Mouse (Mus musculus) neutrophil, adult 59 days (primary cell): ENCODE data around the gene Dcdc2b. TPM values are rescaled to one million over a fixed set of nuclear protein-coding genes. Genes with fewer than 3 reads are reported as not detected.

Source experiments
- total RNA-seq, 2 experiments: library from RNA; stranded (reverse); gene quantifications; 1 replicate in 1 of 2; 2 replicates in 1 of 2; pipeline ENCODE4 v1.2.4; 2023

The Dcdc2b gene
- total RNA-seq: under 1 TPM in 1 of 2 experiments, not detected in 1; 0.93 TPM

GRCm38 (mm10) chr4:129614093-129614492 is at the start of gene Dcdc2b:
Dcdc2b (minus strand) TSS chr4:129614257.

GRCm38 (mm10) chr4:129640638-129641467 is 26.8 kb upstream of the Dcdc2b start, which contains the start of gene Txlna:
Txlna (minus strand) TSS chr4:129641065.

GRCm38 (mm10) chr4:129623681-129624091 is 9.6 kb upstream of the Dcdc2b start, which contains the start of gene Ccdc28b:
Ccdc28b (minus strand) TSS chr4:129623947.

GRCm38 (mm10) chr4:129618786-129619691 is 5.0 kb upstream of the Dcdc2b start, which contains the start of gene Iqcc:
Iqcc (minus strand) TSS chr4:129619099.

GRCm38 (mm10) chr4:129600233-129601158 is 13.6 kb downstream of the Dcdc2b start, which contains the start of the genes Eif3i and Tmem234:
Eif3i (minus strand) TSS chr4:129600648.
Tmem234 (plus strand) TSS chr4:129600668.

GRCm38 (mm10) chr4:129578466-129578865 is 35.6 kb downstream of the Dcdc2b start, which contains the start of gene Fam167b:
Fam167b (minus strand) TSS chr4:129578549.

GRCm38 (mm10) chr4:129573430-129573829 is 40.6 kb downstream of the Dcdc2b start, which contains the start of gene Lck:
Lck (minus strand) TSS chr4:129573641.

Other genes starting within 250 kb of the Dcdc2b start
- gene Zbtb8a, start 236.1 kb downstream of the Dcdc2b start, total RNA-seq: 1 to 10 TPM in 1 of 2 experiments, under 1 TPM in 1; 0.73 to 1.4 TPM
- gene Zbtb8b, start 173.4 kb downstream of the Dcdc2b start, total RNA-seq: not detected
- gene Bsdc1, start 152.7 kb downstream of the Dcdc2b start, total RNA-seq: 10 to 100 TPM; 88.5 to 95.7 TPM
- gene Tssk3, start 123.2 kb downstream of the Dcdc2b start, total RNA-seq: not detected
- gene Fam229a, start 123.1 kb downstream of the Dcdc2b start, total RNA-seq: under 1 TPM in 1 of 2 experiments, not detected in 1; 0.73 TPM
- 10 to 100 TPM; 73.9 to 96.8 TPM for gene Marcksl1, start 100.7 kb downstream of the Dcdc2b start, total RNA-seq
- gene Hdac1, start 71.5 kb downstream of the Dcdc2b start, total RNA-seq: 10 to 100 TPM; 63.3 to 68.1 TPM
- gene Lck, start 40.6 kb downstream of the Dcdc2b start, total RNA-seq: 1 to 10 TPM; 1.2 to 2.3 TPM
- not detected for gene Fam167b, start 35.7 kb downstream of the Dcdc2b start, total RNA-seq
- gene Eif3i, start 13.6 kb downstream of the Dcdc2b start, total RNA-seq: 10 to 100 TPM; 70.5 to 73.8 TPM
- 10 to 100 TPM; 73.8 to 94.1 TPM for gene Tmem234, start 13.6 kb downstream of the Dcdc2b start, total RNA-seq
- 10 to 100 TPM in 1 of 2 experiments, 1 to 10 TPM in 1; 9.8 to 10.2 TPM for gene Iqcc, start 4.8 kb upstream of the Dcdc2b start, total RNA-seq
- gene Ccdc28b, start 9.7 kb upstream of the Dcdc2b start, total RNA-seq: 10 to 100 TPM; 39.0 to 44.5 TPM
- gene Txlna, start 26.8 kb upstream of the Dcdc2b start, total RNA-seq: 10 to 100 TPM; 35.0 to 37.1 TPM
- gene Kpna6, start 58.5 kb upstream of the Dcdc2b start, total RNA-seq: 10 to 100 TPM; 27.1 to 33.3 TPM
- gene Tmem39b, start 82.6 kb upstream of the Dcdc2b start, total RNA-seq: 10 to 100 TPM in 1 of 2 experiments, 1 to 10 TPM in 1; 7.9 to 11.2 TPM
- 10 to 100 TPM; 67.3 to 81.5 TPM for gene Khdrbs1, start 128.0 kb upstream of the Dcdc2b start, total RNA-seq
- gene Ptp4a2, start 197.0 kb upstream of the Dcdc2b start, total RNA-seq: 100 to 1,000 TPM; 147 to 187 TPM